Mouse (Mus musculus): ENCODE data around the gene Bub1. TPM values are rescaled to one million over a fixed set of nuclear protein-coding genes. Genes with fewer than 3 reads are reported as not detected.

Gene Bub1
- polyA plus RNA-seq, 1 experiment from 2014 or later: 32.2 TPM

DNA sequence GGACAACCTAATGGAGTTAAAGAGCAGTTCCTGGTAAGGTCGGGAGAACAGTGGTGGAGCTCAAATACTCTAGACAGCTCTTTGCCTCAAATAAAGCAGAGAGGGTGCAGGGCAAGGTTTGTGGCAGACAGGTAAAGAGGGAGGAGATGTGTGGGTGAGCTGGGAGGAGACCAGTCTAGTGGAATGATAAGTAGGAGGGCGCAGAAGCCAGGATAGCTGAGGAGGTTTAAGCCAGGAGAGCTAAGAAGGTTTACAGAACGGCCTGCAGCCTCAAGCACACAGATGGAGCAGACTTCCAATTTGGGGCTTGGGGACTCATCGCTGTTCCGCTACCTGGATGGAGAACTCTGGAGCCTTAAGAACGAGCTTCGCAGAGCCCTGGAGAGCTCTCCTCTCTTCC lies 6.9 kb upstream of the Bub1 start, which contains the start of gene Acoxl:
Gene Acoxl (plus strand): TSS at position 301 of the 400 bp plus-strand sequence.
- 70% methylated on average over 7 of the region's 7 CpGs for WGBS

DNA sequence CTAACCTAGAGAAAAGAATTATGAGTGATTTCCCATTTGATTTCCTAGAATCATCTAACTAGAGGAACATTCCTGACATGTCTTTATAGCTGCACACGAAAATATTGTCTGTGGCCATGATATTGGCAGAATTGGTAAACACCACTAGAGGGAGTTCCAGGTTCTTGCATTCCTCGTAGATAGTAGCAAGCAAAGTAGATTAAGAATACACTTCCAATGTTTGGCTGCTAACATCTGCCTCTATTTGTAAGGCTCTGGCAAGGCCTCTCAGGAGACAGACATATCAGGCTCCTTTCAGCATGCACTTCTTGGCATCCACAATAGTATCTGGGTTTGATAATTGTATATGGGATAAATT lies 1.1 kb upstream of the Bub1 start:
- Histone ChIP-seq H3K36me3 (no peaks in the 10 kb centered on the region), H3K4me3 (replicated peaks) (no peak overlapping the region), H3K9ac (no peak overlapping the region), H3K9me3 (replicated peaks) (no peaks in the 10 kb centered on the region), H3K27me3 (peaks cover 7% of the 10 kb centered on the region), H3K4me2 (replicated peaks) (no peak overlapping the region), H3K4me1 (peaks cover 8% of the 10 kb centered on the region; the same call in 1 of the 2 replicates), H3K27ac (replicated peaks) (no peak overlapping the region)
- ATAC-seq (ENCODE audit: insufficient number of reproducible peaks, low FRiP score, low TSS enrichment, low read depth): no peak
- WGBS: 8% methylated on average over 2 of the region's 2 CpGs

More for the DNA sequence above, 6.9 kb upstream of the Bub1 start, which contains the start of gene Acoxl:
- no peak within 1 kb of the TSS for H3K27ac ChIP-seq (replicated peaks)
- H3K36me3 ChIP-seq: no peaks in the 10 kb centered on the region
- no peak for ATAC-seq (ENCODE audit: insufficient number of reproducible peaks, low FRiP score, low TSS enrichment, low read depth)
- no peaks in the 10 kb centered on the region for H3K9me3 ChIP-seq (replicated peaks)
- H3K4me3 ChIP-seq (replicated peaks): no peak within 1 kb of the TSS
- H3K9ac ChIP-seq: no peak within 1 kb of the TSS
- no peaks in the 10 kb centered on the region for H3K4me1 ChIP-seq
- H3K4me2 ChIP-seq (replicated peaks): no peak within 1 kb of the TSS
- peaks cover 33% of the 10 kb centered on the region for H3K27me3 ChIP-seq

DNA sequence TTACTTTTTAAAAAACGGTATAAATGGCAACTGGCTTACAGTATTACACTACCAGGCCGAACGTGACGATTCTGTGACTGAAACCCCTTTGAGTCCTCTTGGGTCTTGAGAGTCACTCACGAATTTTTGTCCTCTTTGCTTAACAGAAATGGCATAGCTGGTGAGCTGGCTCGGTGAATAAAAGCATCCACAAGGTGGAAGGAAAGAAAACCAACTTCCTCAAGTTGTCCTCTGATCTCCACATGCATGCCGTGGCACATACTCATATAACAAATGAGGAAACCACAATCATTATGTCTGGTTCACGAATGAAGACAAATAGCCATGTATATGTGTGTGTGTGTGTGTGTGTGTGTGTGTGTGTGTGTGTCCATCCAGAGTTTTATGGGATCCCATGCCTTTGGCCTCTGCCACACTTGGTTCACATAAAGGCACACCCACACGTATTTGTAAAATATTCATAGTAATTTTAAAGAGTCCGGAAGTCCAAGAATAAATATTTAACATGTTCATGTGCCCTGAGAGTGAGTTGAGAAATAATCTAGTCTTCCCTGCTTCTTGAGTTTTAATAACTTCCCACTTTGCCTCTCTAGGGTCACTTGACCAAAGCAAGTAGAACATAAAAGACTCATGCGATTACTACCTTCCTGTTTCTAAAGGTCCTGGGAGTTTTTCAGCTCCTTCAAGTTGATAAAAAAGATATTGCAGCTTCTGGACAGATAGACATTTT lies 603 bp upstream of the Bub1 start:
- peaks cover 8% of the 10 kb centered on the region; the same call in 1 of the 2 replicates for H3K4me1 ChIP-seq
- H3K27ac ChIP-seq (replicated peaks): 0 out of 2 replicates have a peak overlapping the region, but pooled peaks have one; percentile 28
- H3K9me3 ChIP-seq (replicated peaks): no peaks in the 10 kb centered on the region
- no peaks in the 10 kb centered on the region for H3K36me3 ChIP-seq
- no peak; the same call in 1 of the 2 replicates for ATAC-seq (ENCODE audit: insufficient number of reproducible peaks, low FRiP score, low TSS enrichment, low read depth)
- 33% methylated on average over 11 of the region's 11 CpGs for WGBS
- H3K4me2 ChIP-seq (replicated peaks): peak overlapping the region; percentile 84
- H3K9ac ChIP-seq: no peak overlapping the region
- peaks cover 4% of the 10 kb centered on the region; the same call in 1 of the 2 replicates for H3K27me3 ChIP-seq
- peak overlapping the region; percentile 77 for H3K4me3 ChIP-seq (replicated peaks)

DNA sequence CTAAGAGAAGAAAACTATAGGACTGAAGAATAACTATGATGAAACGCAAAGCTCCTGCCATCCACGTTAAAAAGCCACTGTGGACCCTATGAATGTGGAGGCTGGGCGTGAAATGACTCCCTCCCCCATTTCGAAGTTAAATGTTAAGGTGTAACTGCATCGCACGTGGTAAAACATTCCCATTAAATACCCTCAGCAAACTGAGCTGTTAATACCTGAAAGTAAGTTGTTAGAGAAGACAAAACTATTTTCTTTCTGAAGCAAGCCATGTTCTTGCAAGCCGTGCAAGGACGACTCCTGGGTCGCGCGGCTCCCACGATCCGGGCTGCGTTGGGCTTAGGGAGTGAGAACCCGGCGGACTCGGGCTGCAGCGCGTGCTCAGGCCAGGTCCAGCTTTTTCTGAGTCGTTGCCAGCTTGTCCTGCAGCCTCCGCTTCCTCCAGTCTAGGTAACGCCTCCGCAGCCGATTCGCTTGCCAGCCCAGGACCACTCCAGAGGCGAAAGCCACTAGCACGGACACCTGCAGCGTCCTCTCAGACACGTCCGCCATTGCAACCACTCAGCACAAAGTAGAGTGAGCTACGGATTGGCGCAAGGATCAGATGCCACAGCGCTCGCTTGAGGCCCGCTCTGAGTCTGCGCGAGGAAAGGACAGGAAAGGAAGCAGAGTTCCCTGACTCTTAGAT lies 39.6 kb downstream of the Bub1 start, which contains the start of gene Mtln:
Gene Mtln (minus strand): TSS at position 570 of the 685 bp plus-strand sequence.
- H3K36me3 ChIP-seq: no peaks in the 10 kb centered on the region
- WGBS: under 1% methylated on average over 37 of the region's 37 CpGs
- no peaks in the 10 kb centered on the region for H3K9me3 ChIP-seq (replicated peaks)
- peak within 1 kb of the TSS; percentile 67 for H3K4me2 ChIP-seq (replicated peaks)
- H3K4me3 ChIP-seq (replicated peaks): peak within 1 kb of the TSS; percentile 86
- H3K9ac ChIP-seq: peak within 1 kb of the TSS; percentile 63
- ATAC-seq (ENCODE audit: insufficient number of reproducible peaks, low FRiP score, low TSS enrichment, low read depth): peak; percentile 93
- peaks cover 21% of the 10 kb centered on the region for H3K4me1 ChIP-seq
- no peaks in the 10 kb centered on the region for H3K27me3 ChIP-seq
- peak within 1 kb of the TSS; percentile 89 for H3K27ac ChIP-seq (replicated peaks)

DNA sequence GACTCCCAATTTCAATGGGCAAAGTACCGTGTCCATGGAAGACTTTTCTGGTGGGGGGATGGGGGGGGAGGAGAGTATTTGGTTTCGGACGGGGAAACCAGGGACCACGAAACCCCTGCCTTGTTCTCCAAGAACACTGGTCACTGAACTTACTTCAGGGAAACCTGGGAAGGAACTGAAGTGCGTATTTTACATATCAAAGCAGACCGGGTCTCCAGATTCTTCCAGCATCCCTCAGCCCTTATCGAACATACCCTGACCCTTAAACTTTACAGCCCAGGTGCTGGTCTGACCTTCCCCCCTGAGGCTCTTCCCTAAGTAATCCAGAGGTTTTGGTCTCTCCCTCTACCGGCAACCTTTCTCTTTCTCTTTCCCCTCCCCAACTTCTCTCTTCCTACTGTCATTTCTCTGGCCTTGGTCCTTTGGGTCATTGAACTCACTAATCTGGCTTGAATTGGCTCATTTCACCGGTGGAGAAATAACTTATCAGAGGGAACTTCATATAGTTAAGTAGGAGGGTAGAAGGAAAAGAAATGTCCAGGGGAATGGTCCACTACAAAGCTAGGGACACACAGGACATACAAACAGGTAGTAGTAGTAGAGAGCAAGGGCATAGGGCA lies 41.9 kb downstream of the Bub1 start:
- Histone ChIP-seq H3K4me3 (replicated peaks) (peak overlapping the region; percentile 82), H3K27ac (replicated peaks) (no peak overlapping the region), H3K4me2 (replicated peaks) (peak overlapping the region; percentile 56)

DNA sequence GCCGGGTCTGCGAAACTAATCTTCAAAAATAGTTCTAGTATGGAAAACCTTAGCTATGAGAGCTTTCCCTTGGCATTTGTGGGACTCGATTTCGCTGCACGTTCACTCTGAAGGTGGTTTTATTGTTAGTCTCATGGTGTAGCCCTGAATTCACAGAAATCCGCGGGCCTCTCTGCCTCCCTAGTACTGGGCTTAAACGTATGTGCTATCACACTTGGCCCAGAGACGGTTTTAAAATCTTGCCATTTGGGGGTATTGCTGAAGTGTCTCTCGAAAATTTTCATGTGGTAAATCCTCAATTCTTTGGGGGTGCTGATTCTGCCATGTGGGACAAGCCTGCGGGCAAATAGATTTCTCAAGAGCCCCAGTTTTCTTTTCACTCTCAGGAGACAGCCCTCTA lies 42.5 kb downstream of the Bub1 start:
- no peaks in the 10 kb centered on the region for H3K27me3 ChIP-seq
- ATAC-seq (ENCODE audit: insufficient number of reproducible peaks, low FRiP score, low TSS enrichment, low read depth): no peak
- 4% methylated on average over 11 of the region's 11 CpGs for WGBS
- no peaks in the 10 kb centered on the region for H3K36me3 ChIP-seq
- H3K9ac ChIP-seq: peak overlapping the region; percentile 57
- H3K4me2 ChIP-seq (replicated peaks): peak overlapping the region; percentile 56
- H3K27ac ChIP-seq (replicated peaks): peak overlapping the region; percentile 52; the same call in 1 of the 2 replicates
- H3K4me3 ChIP-seq (replicated peaks): peak overlapping the region; percentile 82
- peaks cover 21% of the 10 kb centered on the region for H3K4me1 ChIP-seq
- H3K9me3 ChIP-seq (replicated peaks): no peaks in the 10 kb centered on the region

More for the DNA sequence above, 41.9 kb downstream of the Bub1 start:
- no peaks in the 10 kb centered on the region for H3K27me3 ChIP-seq
- 21% methylated on average over 9 of the region's 9 CpGs for WGBS
- H3K36me3 ChIP-seq: no peaks in the 10 kb centered on the region
- peaks cover 21% of the 10 kb centered on the region for H3K4me1 ChIP-seq
- H3K9ac ChIP-seq: no peak overlapping the region
- no peaks in the 10 kb centered on the region for H3K9me3 ChIP-seq (replicated peaks)
- no peak for ATAC-seq (ENCODE audit: insufficient number of reproducible peaks, low FRiP score, low TSS enrichment, low read depth)

DNA sequence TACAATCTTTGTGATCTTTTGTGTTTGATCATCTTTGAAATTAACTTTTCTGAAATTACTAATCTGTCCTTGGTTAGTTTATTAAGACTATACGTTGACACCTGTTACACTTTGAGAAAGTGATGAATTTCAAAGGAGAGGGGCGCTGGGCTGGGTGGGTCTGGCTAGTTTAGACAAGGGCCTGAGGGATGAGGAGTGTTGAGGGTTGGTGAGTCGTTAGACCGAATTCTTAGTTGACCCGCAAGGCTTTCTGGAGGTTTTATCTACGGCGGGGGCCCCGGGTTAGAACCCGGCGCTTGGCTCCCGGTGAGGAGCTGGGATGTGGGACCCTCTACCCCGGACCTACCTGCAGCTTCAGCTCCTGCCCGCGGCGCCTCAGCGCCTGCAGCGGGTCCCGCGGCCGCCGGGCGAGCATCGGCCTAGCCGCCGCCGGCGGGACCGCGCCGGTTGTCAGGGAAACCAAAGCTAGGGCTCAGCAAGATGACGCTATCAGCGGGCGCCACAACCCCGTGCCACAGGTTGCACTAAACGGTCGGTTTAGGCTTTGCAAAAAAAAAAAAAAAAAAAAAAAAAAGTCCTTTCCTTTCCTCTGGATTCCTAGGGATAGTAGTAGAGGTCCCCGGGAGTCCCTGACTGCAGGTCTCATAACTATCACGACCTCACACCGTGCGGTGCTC lies 43.1 kb downstream of the Bub1 start, which contains the start of gene Nphp1:
Gene Nphp1 (minus strand): TSS at position 458 of the 677 bp plus-strand sequence.
- H3K4me1 ChIP-seq: peaks cover 21% of the 10 kb centered on the region
- H3K27ac ChIP-seq (replicated peaks): peak within 1 kb of the TSS; percentile 52; the same call in 1 of the 2 replicates
- H3K4me2 ChIP-seq (replicated peaks): peak within 1 kb of the TSS; percentile 56
- H3K4me3 ChIP-seq (replicated peaks): peak within 1 kb of the TSS; percentile 82
- H3K9ac ChIP-seq: peak within 1 kb of the TSS; percentile 57
- no peaks in the 10 kb centered on the region for H3K9me3 ChIP-seq (replicated peaks)
- no peaks in the 10 kb centered on the region for H3K36me3 ChIP-seq
- no peaks in the 10 kb centered on the region for H3K27me3 ChIP-seq
- peak; percentile 76 for ATAC-seq (ENCODE audit: insufficient number of reproducible peaks, low FRiP score, low TSS enrichment, low read depth)
- under 1% methylated on average over 40 of the region's 40 CpGs for WGBS

DNA sequence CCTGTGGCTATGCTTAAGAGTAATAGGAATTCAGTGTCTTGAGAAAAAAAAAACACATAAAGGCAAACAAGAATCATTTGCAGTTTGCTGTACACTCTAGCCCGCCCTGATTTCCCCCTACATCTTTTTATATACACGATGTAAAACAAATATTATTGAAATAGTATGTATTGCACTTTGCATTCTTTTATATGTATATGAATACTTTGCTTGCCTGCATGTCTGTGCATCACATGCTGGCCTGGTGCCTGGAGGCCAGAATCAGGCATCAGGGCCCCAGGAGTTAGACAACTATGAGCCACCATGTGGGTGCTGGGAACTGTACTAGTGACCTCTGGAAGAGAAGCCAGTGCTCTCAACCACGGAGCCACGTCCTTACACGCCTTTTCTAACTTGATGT lies 44.4 kb downstream of the Bub1 start:
- Histone ChIP-seq H3K4me3 (replicated peaks) (no peak overlapping the region), H3K27ac (replicated peaks) (no peak overlapping the region), H3K27me3 (no peaks in the 10 kb centered on the region), H3K9ac (no peak overlapping the region), H3K36me3 (no peaks in the 10 kb centered on the region), H3K4me1 (peaks cover 21% of the 10 kb centered on the region), H3K9me3 (replicated peaks) (no peaks in the 10 kb centered on the region), H3K4me2 (replicated peaks) (no peak overlapping the region)
- 82% methylated on average over 5 of the region's 5 CpGs for WGBS
- ATAC-seq (ENCODE audit: insufficient number of reproducible peaks, low FRiP score, low TSS enrichment, low read depth): no peak

DNA sequence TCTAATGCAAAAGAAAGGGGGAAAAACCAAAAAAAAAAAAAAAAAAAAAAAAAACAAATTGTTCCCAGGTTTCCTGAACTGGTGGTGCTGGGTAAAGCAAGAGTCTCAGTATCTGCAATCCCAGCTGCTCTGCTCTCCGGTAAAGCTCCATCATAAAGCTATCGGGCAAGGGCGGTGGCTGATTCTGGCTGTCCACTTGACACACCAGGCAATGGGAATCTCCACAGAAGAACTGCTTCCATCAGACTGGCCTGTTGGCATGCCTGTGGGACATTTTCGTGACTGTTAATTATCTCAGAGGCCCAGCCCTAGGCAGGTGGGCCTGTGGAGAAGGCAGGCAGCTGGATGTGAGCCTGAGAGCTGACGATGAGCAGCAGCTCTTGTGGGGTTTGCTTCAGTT lies 53.2 kb downstream of the Bub1 start:
- 80% methylated on average over 5 of the region's 5 CpGs for WGBS
- no peak overlapping the region for H3K27ac ChIP-seq (replicated peaks)
- H3K4me2 ChIP-seq (replicated peaks): no peak overlapping the region
- H3K4me1 ChIP-seq: no peaks in the 10 kb centered on the region
- no peak overlapping the region for H3K4me3 ChIP-seq (replicated peaks)
- no peak for ATAC-seq (ENCODE audit: insufficient number of reproducible peaks, low FRiP score, low TSS enrichment, low read depth)
- H3K9me3 ChIP-seq (replicated peaks): no peaks in the 10 kb centered on the region
- no peak overlapping the region for H3K9ac ChIP-seq
- peaks cover 23% of the 10 kb centered on the region; the same call in 1 of the 2 replicates for H3K36me3 ChIP-seq
- H3K27me3 ChIP-seq: no peaks in the 10 kb centered on the region

DNA sequence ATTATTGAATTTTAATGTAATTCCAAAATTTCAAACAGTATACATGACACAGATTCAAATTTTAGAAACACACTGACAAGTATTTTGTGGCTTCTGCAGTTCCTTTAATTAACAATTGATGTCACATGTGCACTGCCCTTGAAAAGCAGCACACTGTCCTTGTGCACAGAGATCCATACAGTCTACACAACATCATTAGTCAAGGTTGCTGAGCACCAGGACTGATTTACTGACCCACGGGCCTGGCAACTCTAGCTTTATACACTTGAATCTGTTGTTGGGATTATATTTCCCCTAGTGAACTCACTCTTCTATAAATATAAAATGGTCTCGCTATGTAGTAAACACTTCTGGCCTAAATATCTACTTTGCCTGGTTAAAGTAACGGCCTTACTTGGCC lies 56.7 kb downstream of the Bub1 start:
- no peaks in the 10 kb centered on the region for H3K9me3 ChIP-seq (replicated peaks)
- no peaks in the 10 kb centered on the region for H3K27me3 ChIP-seq
- no peaks in the 10 kb centered on the region for H3K4me1 ChIP-seq
- no peak overlapping the region for H3K4me3 ChIP-seq (replicated peaks)
- no peak overlapping the region for H3K4me2 ChIP-seq (replicated peaks)
- ATAC-seq (ENCODE audit: insufficient number of reproducible peaks, low FRiP score, low TSS enrichment, low read depth): no peak
- peaks cover 39% of the 10 kb centered on the region for H3K36me3 ChIP-seq
- no peak overlapping the region for H3K27ac ChIP-seq (replicated peaks)
- no peak overlapping the region for H3K9ac ChIP-seq
- WGBS: 71% methylated on average over 3 of the region's 3 CpGs

DNA sequence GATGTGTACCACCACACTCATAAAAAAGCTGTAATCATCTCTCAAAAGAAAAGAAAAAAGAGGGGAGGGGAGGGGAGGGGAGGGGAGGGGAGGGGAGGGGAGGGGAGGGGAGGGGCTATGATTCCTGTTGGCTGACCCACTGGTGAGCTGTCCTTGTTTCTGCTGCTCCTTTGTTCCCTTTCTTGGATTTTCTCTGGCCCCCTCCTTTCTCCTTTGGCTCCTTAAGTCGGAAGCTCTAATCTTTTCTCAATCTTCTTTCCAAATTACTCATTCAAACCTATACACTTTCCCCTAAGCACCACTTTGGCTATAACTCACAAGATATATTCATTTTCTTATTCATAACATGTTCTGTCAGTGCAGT lies 57.1 kb downstream of the Bub1 start:
- peaks cover 38% of the 10 kb centered on the region for H3K36me3 ChIP-seq
- H3K9me3 ChIP-seq (replicated peaks): no peaks in the 10 kb centered on the region
- no peaks in the 10 kb centered on the region for H3K4me1 ChIP-seq
- no peak overlapping the region for H3K4me3 ChIP-seq (replicated peaks)
- 52% methylated on average over 1 of the region's 1 CpGs for WGBS
- H3K9ac ChIP-seq: no peak overlapping the region
- H3K27me3 ChIP-seq: no peaks in the 10 kb centered on the region
- H3K4me2 ChIP-seq (replicated peaks): no peak overlapping the region
- no peak for ATAC-seq (ENCODE audit: insufficient number of reproducible peaks, low FRiP score, low TSS enrichment, low read depth)
- H3K27ac ChIP-seq (replicated peaks): no peak overlapping the region
